Mouse (Mus musculus) kidney, adult 2 months (tissue): ENCODE data around the gene Slc22a23. TPM values are rescaled to one million over a fixed set of nuclear protein-coding genes. Genes with fewer than 3 reads are reported as not detected.
"Not testable (repeated sequence)": the region's sequence is repeated elsewhere in the genome, so short reads cannot be mapped to it uniquely, and the experiment has no call there.

Experiments
- DNase-seq: peaks from one replicate; pipeline ENCODE4 v3.0.0; 2021
- H3K27ac ChIP-seq: fragments of 200-500 bp; 2 replicates; pipeline ENCODE4 v1.5.1; 2012; ENCODE audit warnings: low read depth, low read length, control low read depth, inconsistent platforms; ENCODE audit not compliant: insufficient read depth
- H3K27me3 ChIP-seq: fragments of 200-500 bp; replicated peaks from 2 replicates; pipeline ENCODE4 v1.6.1; 2012; ENCODE audit warnings: mild to moderate bottlenecking, moderate library complexity, low read length, inconsistent platforms; ENCODE audit not compliant: control insufficient read depth, insufficient read depth
- H3K36me3 ChIP-seq: fragments of 200-500 bp; 2 replicates; pipeline ENCODE4 v1.6.1; 2012; ENCODE audit warnings: mild to moderate bottlenecking, moderate library complexity, low read length, inconsistent platforms; ENCODE audit not compliant: control insufficient read depth, insufficient read depth
- H3K4me1 ChIP-seq: fragments of 200-500 bp; 2 replicates; pipeline ENCODE4 v1.6.1; 2011; ENCODE audit warnings: low read length; ENCODE audit not compliant: control insufficient read depth, insufficient read depth
- H3K4me3 ChIP-seq: fragments of 200-500 bp; 2 replicates; pipeline ENCODE4 v1.5.1; 2011; ENCODE audit warnings: mild to moderate bottlenecking, low read depth, low read length, control low read depth; ENCODE audit not compliant: insufficient read depth
- CTCF ChIP-seq: fragments of 200-500 bp; conservative IDR thresholded peaks from 2 replicates; pipeline ENCODE4 v1.5.1; 2011; ENCODE audit warnings: low read depth, mild to moderate bottlenecking, control low read depth, low read length, moderate library complexity, mixed read lengths; ENCODE audit not compliant: insufficient read depth, insufficient read length
- POLR2A ChIP-seq: fragments of 200-500 bp; IDR thresholded peaks from one replicate; pipeline ENCODE4 v1.6.1; 2011; ENCODE audit warnings: low read depth, low read length, control low read depth
- WGBS: fragments of 180-500 bp; shearing (Covaris S2); methylation state at CpG from one replicate; pipeline ENCODE4 v1.1.7; 2018; 5-methylcytosine and 5-hydroxymethylcytosine counted together
- polyA plus RNA-seq: library from polyadenylated mRNA; depleted of rRNA; stranded (reverse); fragments of >200 nt; gene quantifications from 2 replicates; pipeline ENCODE4 v1.2.3, GENCODE M21; 2012; rRNA removed

Slc22a23 gene
- 76.1 and 90.7 TPM in 2 replicates for polyA plus RNA-seq

DNA sequence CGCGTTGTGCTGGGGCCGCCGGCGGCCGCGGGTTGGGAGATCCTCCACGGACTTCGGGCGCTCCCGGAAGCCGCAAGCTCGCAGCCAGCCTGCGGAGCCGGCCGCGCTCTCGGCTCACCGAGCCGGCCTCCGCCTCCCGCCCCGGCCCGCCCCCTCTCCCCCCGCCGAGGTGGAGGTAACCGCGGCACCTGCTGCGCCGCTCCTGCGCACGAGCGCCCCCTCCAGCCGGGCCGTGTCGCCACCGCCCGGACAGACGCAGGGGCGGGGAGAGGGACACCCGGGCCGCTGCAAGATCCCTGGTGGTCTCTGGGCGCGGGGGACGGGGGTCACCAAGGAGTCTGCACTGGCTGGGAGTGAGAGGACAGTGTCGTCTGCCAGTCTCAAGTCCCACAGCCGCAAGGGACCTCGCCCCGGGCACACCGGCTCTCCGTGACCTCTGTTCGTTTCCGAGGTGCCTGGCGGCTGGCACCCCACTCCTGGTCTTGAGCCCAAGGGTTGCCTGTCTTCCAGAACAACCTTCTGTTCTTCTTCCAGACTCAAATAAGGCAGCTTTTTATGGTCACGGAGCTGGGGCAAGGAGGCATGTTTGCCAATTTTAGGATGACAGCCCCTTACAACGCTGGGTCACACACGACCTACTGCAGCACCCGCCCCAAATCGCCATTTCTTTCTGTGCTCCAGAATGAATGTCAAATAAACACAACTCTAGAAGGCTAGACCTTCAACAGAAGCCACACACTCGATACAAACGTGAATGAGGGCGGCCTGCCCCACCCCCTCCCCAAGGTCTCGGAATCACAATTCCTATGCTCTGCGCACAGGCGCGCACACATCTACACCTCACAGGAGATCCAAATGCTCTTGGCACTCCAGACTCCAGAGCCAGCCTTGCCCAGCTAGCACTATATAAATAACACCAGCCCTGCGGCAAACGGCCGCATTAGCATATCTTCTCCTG lies at the start of gene Slc22a23:
TSS of gene Slc22a23 (minus strand) at position 55 of the 958 bp plus-strand sequence.
- WGBS, result 7% methylated on average over 69 of the region's 69 CpGs
- no peaks in the 10 kb centered on the region for H3K36me3 ChIP-seq
- peak within 1 kb of the TSS; percentile 48 for H3K27ac ChIP-seq
- no peaks in the 10 kb centered on the region for H3K27me3 ChIP-seq
- no peak for TF ChIP-seq POLR2A
- peak; percentile 51; the same call in 1 of the 2 replicates for TF ChIP-seq CTCF
- peak; percentile 81 for DNase-seq
- H3K4me3 ChIP-seq, result peak within 1 kb of the TSS; percentile 66
- H3K4me1 ChIP-seq, result no peaks in the 10 kb centered on the region

DNA sequence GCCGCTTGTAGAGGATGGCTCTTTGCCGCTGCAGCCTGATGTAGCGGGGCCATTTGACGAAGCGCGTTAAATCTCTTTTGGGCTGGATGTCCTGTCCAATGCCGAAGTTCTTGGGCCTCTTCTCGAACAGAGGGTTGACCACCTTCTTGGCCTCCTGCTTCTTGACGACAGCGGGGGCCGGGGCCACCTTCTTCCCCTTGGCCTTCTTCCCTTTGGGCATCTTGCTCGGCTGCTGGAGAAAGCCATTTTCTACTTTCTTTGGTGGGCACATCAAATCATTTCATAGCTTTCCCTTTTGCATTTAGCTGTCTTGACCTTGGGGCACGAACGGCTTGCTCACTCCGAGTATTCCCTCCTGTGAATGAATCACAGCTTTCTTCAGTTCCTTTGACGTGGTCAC lies 49.3 kb upstream of the Slc22a23 start:
- 89% methylated on average over 16 of the region's 16 CpGs for WGBS
- H3K27me3 ChIP-seq, H3K4me1 ChIP-seq, DNase-seq, H3K27ac ChIP-seq, H3K4me3 ChIP-seq, H3K36me3 ChIP-seq: not testable (repeated sequence)

DNA sequence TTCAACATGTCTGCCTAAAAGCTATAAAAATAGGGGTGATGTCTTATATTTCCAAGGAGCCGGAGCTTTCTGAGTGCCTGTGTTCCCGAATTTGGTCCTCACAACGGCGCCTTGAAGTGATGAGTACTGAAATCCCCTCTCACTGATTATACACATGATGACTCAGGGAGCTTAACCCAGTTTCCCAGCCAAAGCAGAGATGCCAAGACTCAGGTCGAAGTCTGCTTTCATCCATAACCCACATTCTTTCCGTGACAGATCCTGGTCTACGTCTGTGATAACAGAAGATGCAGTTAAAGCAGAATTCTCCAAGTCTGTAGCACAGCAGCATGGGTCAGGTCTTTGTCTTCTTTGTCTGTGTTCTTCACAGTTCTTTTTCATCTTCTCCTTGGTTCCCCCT lies 47.4 kb upstream of the Slc22a23 start:
- WGBS, result 74% methylated on average over 7 of the region's 7 CpGs

DNA sequence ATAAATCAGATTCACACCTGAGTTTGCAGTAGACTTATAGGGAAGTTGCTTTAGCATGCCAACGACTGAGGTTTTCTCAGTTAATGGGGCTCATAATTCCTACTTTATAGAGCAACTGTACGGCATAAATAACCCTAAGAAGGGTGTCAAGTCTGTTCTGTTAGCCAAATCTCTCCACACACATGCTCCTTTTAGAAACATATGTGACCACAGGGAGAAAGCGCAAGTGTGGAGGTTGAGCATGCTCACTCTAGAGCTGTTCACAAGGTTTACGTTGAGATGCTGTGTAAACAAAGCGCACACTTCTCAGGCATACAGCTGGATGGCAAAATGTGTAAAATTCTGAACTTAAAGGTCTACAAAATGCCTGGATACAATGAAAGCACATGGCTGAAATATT lies 43.2 kb upstream of the Slc22a23 start:
- H3K4me1 ChIP-seq, result no peaks in the 10 kb centered on the region
- WGBS, result 87% methylated on average over 5 of the region's 5 CpGs
- H3K27me3 ChIP-seq, result no peaks in the 10 kb centered on the region
- TF ChIP-seq CTCF, result no peak
- TF ChIP-seq POLR2A, result no peak
- no peak overlapping the region for H3K27ac ChIP-seq
- no peaks in the 10 kb centered on the region for H3K36me3 ChIP-seq
- no peak for DNase-seq
- no peak overlapping the region for H3K4me3 ChIP-seq

More for the DNA sequence above, 47.4 kb upstream of the Slc22a23 start:
- DNase-seq, result peak; percentile 3
- TF ChIP-seq CTCF (no peak), POLR2A (no peak)
- Histone ChIP-seq H3K4me3 (no peak overlapping the region), H3K27ac (no peak overlapping the region), H3K27me3 (no peaks in the 10 kb centered on the region), H3K4me1 (no peaks in the 10 kb centered on the region), H3K36me3 (no peaks in the 10 kb centered on the region)

DNA sequence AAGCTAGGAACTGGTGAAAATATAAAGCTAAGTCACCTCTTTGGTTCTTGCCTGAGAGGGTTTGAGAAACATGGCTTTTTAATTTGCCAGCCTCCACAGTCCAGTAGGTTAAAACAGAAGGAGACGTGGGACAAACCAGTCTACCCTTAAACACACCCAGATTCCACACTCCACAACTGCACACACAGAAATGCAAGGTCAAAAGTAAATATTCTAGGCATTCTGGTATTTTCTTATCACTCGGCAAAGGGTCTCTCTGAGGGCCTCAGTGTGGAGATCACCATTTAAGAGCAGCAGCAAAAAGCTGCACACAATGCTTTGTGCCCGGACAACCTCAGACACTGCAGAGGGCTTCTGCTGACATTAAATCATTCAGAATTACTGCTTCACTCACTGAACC lies 38.4 kb upstream of the Slc22a23 start:
- H3K36me3 ChIP-seq, result no peaks in the 10 kb centered on the region
- TF ChIP-seq POLR2A (no peak), CTCF (no peak)
- WGBS, result 68% methylated on average over 3 of the region's 3 CpGs
- DNase-seq, result no peak
- no peak overlapping the region for H3K27ac ChIP-seq
- H3K27me3 ChIP-seq, result no peaks in the 10 kb centered on the region; the same call in 1 of the 2 replicates
- no peaks in the 10 kb centered on the region for H3K4me1 ChIP-seq
- no peak overlapping the region for H3K4me3 ChIP-seq

DNA sequence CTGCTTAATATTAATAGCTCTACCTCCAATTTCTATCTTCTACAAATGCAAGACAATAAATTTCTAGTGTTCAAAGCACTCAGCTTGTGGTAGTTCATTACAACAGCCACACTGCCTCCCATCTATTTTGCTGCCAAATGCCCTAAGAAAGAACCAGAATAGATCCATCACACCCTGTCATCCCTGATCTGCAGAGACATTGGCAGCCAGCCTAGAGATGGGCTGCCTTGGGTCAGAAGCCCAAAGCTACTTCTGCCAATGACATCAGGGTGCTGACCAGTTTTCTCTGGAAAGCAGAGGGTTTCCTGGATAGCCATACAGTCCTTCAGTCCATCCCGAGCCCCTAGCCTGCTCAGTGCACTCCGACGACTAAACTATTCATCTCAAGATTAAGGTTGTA lies 33.9 kb upstream of the Slc22a23 start:
- 91% methylated on average over 3 of the region's 3 CpGs for WGBS
- Histone ChIP-seq H3K27ac (no peak overlapping the region), H3K4me3 (no peak overlapping the region), H3K36me3 (no peaks in the 10 kb centered on the region), H3K4me1 (no peaks in the 10 kb centered on the region), H3K27me3 (no peaks in the 10 kb centered on the region; the same call in 1 of the 2 replicates)
- DNase-seq, result no peak
- no peak for TF ChIP-seq POLR2A
- no peak for TF ChIP-seq CTCF

DNA sequence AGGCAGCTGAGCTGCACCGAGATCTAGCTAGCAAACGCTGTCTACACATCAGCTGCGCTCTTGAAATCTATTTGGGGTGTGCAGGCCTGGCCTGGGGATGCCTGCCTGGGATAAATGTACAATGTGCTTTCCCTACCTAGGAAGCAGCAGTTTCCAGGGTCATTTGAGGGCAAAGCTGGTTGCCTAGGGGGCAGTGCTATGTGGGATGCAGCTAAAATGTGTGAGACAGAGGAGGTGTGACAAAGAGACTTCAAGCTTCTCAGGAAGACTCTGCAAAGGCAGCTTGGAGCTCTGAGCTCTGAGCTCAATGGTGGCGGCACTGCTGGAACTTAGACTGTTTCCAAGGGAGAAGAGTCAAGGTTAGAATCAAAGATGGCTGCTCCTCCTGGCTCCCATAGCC lies 30.2 kb upstream of the Slc22a23 start:
- 95% methylated on average over 4 of the region's 4 CpGs for WGBS
- no peaks in the 10 kb centered on the region for H3K36me3 ChIP-seq

More for the DNA sequence above, 30.2 kb upstream of the Slc22a23 start:
- TF ChIP-seq CTCF (no peak), POLR2A (no peak)
- no peaks in the 10 kb centered on the region for H3K4me1 ChIP-seq
- no peaks in the 10 kb centered on the region; the same call in 1 of the 2 replicates for H3K27me3 ChIP-seq
- H3K27ac ChIP-seq, result no peak overlapping the region
- no peak overlapping the region for H3K4me3 ChIP-seq
- no peak for DNase-seq
